Mouse (Mus musculus) neural tube, embryonic 12.5 days (tissue): Measurements from ENCODE around the gene Tesk2. TPM values are rescaled to one million over a fixed set of nuclear protein-coding genes. Genes with fewer than 3 reads are reported as not detected.

Experiments used
- ATAC-seq: fragments of 200-750 bp; cut with Nextera tagmentation; 2 replicates; pipeline ENCODE4 v1.8.0; 2017; ENCODE audit warnings: low read depth, mild to moderate bottlenecking, moderate TSS enrichment, moderate library complexity; ENCODE audit not compliant: low FRiP score
- H3K27ac ChIP-seq: fragments of 300-500 bp; sonication (generic); 2 replicates; pipeline ENCODE4 v1.5.1; 2016
- H3K27me3 ChIP-seq: fragments of 300-500 bp; sonication (generic); replicated peaks from 2 replicates; pipeline ENCODE4 v1.6.1; 2016; ENCODE audit warnings: mild to moderate bottlenecking
- H3K36me3 ChIP-seq: fragments of 300-500 bp; sonication (generic); 2 replicates; pipeline ENCODE4 v1.6.1; 2016; ENCODE audit warnings: mild to moderate bottlenecking
- H3K4me1 ChIP-seq: fragments of 300-500 bp; sonication (generic); 2 replicates; pipeline ENCODE4 v1.6.1; 2016
- H3K4me2 ChIP-seq: fragments of 300-500 bp; sonication (generic); replicated peaks from 2 replicates; pipeline ENCODE4 v1.6.1; 2016; ENCODE audit warnings: mild to moderate bottlenecking
- H3K4me3 ChIP-seq: fragments of 300-500 bp; sonication (generic); 2 replicates; pipeline ENCODE4 v1.5.1; 2016
- H3K9ac ChIP-seq: fragments of 300-500 bp; sonication (generic); 2 replicates; pipeline ENCODE4 v1.6.1; 2016; ENCODE audit warnings: mild to moderate bottlenecking
- H3K9me3 ChIP-seq: fragments of 300-500 bp; sonication (generic); 2 replicates; pipeline ENCODE4 v1.6.1; 2016; ENCODE audit warnings: mild to moderate bottlenecking
- WGBS: fragments of 180-500 bp; shearing (Covaris S2); methylation state at CpG from one replicate; pipeline ENCODE4 v1.1.7; 2016; 5-methylcytosine and 5-hydroxymethylcytosine counted together
- polyA plus RNA-seq: library from polyadenylated mRNA; unstranded; fragments of >200 nt; fragmentation: Nextera tagmentation; extraction: Ambion mirVana; gene quantifications from 2 replicates; pipeline ENCODE4 v1.2.1, GENCODE M21; 2016

The Tesk2 gene
- polyA plus RNA-seq, 1 experiment from 2014 or later, result 6.5 TPM

- no peaks in the 10 kb centered on the region for H3K9me3 ChIP-seq
- WGBS, result 31% methylated on average over 7 of the region's 7 CpGs
- H3K4me3 ChIP-seq, result no peak overlapping the region
These were observed 1.5 kb downstream of the Tesk2 start for GRCm38 (mm10) chr4:116722230-116722629.

GRCm38 (mm10) chr4:116725444-116725843, 4.7 kb downstream of the Tesk2 start:
- Histone ChIP-seq H3K4me3 (no peak overlapping the region), H3K27ac (no peak overlapping the region), H3K4me2 (no peak overlapping the region), H3K36me3 (no peaks in the 10 kb centered on the region), H3K9me3 (no peaks in the 10 kb centered on the region), H3K4me1 (peaks cover 7% of the 10 kb centered on the region; the same call in 1 of the 2 replicates), H3K9ac (no peak overlapping the region), H3K27me3 (no peaks in the 10 kb centered on the region)
- WGBS, result 84% methylated on average over 5 of the region's 5 CpGs
- ATAC-seq, result no peak

More at GRCm38 (mm10) chr4:116722230-116722629, 1.5 kb downstream of the Tesk2 start:
- Histone ChIP-seq H3K27me3 (no peaks in the 10 kb centered on the region), H3K36me3 (no peaks in the 10 kb centered on the region), H3K9ac (no peak overlapping the region), H3K4me1 (peaks cover 7% of the 10 kb centered on the region; the same call in 1 of the 2 replicates), H3K27ac (no peak overlapping the region), H3K4me2 (peak overlapping the region; percentile 74)
- no peak for ATAC-seq

- ATAC-seq, result no peak
- no peaks in the 10 kb centered on the region for H3K9me3 ChIP-seq
- H3K4me1 ChIP-seq, result no peaks in the 10 kb centered on the region
- H3K27me3 ChIP-seq, result no peaks in the 10 kb centered on the region
- H3K4me3 ChIP-seq, result no peak overlapping the region
- no peak overlapping the region for H3K27ac ChIP-seq
- H3K4me2 ChIP-seq, result no peak overlapping the region
- no peak overlapping the region for H3K9ac ChIP-seq
- WGBS, result 84% methylated on average over 3 of the region's 3 CpGs
- H3K36me3 ChIP-seq, result no peaks in the 10 kb centered on the region
These were observed 6.7 kb downstream of the Tesk2 start for GRCm38 (mm10) chr4:116727401-116727800.

GRCm38 (mm10) chr4:116729532-116729931, 8.8 kb downstream of the Tesk2 start:
- Histone ChIP-seq H3K27me3 (no peaks in the 10 kb centered on the region), H3K4me1 (no peaks in the 10 kb centered on the region), H3K36me3 (no peaks in the 10 kb centered on the region), H3K27ac (no peak overlapping the region), H3K4me3 (no peak overlapping the region), H3K9me3 (no peaks in the 10 kb centered on the region), H3K9ac (no peak overlapping the region), H3K4me2 (no peak overlapping the region)
- WGBS, result 95% methylated on average over 3 of the region's 3 CpGs
- ATAC-seq, result no peak

- Histone ChIP-seq H3K4me1 (no peaks in the 10 kb centered on the region), H3K36me3 (no peaks in the 10 kb centered on the region), H3K4me3 (no peak overlapping the region), H3K27me3 (no peaks in the 10 kb centered on the region), H3K4me2 (no peak overlapping the region), H3K9ac (no peak overlapping the region), H3K27ac (no peak overlapping the region), H3K9me3 (no peaks in the 10 kb centered on the region)
- no peak for ATAC-seq
- WGBS, result 89% methylated on average over 9 of the region's 9 CpGs
These were observed 10.3 kb downstream of the Tesk2 start for GRCm38 (mm10) chr4:116731077-116731476.

- H3K27ac ChIP-seq, result no peak overlapping the region
- H3K9me3 ChIP-seq, result no peaks in the 10 kb centered on the region
- H3K36me3 ChIP-seq, result no peaks in the 10 kb centered on the region
- H3K4me3 ChIP-seq, result no peak overlapping the region
- H3K4me1 ChIP-seq, result no peaks in the 10 kb centered on the region
- H3K9ac ChIP-seq, result no peak overlapping the region
- WGBS, result 80% methylated on average over 5 of the region's 5 CpGs
- H3K4me2 ChIP-seq, result no peak overlapping the region
- no peaks in the 10 kb centered on the region for H3K27me3 ChIP-seq
- no peak for ATAC-seq
These were observed 11.6 kb downstream of the Tesk2 start for GRCm38 (mm10) chr4:116732355-116732754.

GRCm38 (mm10) chr4:116734996-116735395, 14.2 kb downstream of the Tesk2 start:
- H3K27me3 ChIP-seq, result no peaks in the 10 kb centered on the region
- H3K27ac ChIP-seq, result no peak overlapping the region
- WGBS, result 90% methylated on average over 2 of the region's 2 CpGs
- H3K9me3 ChIP-seq, result no peaks in the 10 kb centered on the region
- no peaks in the 10 kb centered on the region for H3K4me1 ChIP-seq
- ATAC-seq, result no peak
- no peak overlapping the region for H3K9ac ChIP-seq
- H3K36me3 ChIP-seq, result no peaks in the 10 kb centered on the region
- H3K4me2 ChIP-seq, result no peak overlapping the region
- no peak overlapping the region for H3K4me3 ChIP-seq

- WGBS, result 86% methylated on average over 9 of the region's 9 CpGs
- Histone ChIP-seq H3K9ac (no peak overlapping the region), H3K27ac (no peak overlapping the region), H3K27me3 (no peaks in the 10 kb centered on the region), H3K4me2 (no peak overlapping the region), H3K4me3 (no peak overlapping the region), H3K36me3 (no peaks in the 10 kb centered on the region), H3K4me1 (no peaks in the 10 kb centered on the region), H3K9me3 (no peaks in the 10 kb centered on the region)
- ATAC-seq, result no peak
These were observed 18.4 kb downstream of the Tesk2 start for GRCm38 (mm10) chr4:116738972-116739751.

- Histone ChIP-seq H3K4me2 (no peak overlapping the region), H3K27me3 (no peaks in the 10 kb centered on the region), H3K4me3 (no peak overlapping the region), H3K9me3 (no peaks in the 10 kb centered on the region), H3K36me3 (no peaks in the 10 kb centered on the region), H3K27ac (no peak overlapping the region), H3K9ac (no peak overlapping the region), H3K4me1 (no peaks in the 10 kb centered on the region)
- WGBS, result 93% methylated on average over 2 of the region's 2 CpGs
- ATAC-seq, result no peak
These were observed 29.0 kb downstream of the Tesk2 start for GRCm38 (mm10) chr4:116749750-116750149.

- Histone ChIP-seq H3K27ac (no peak overlapping the region), H3K4me1 (no peaks in the 10 kb centered on the region), H3K36me3 (no peaks in the 10 kb centered on the region), H3K9ac (no peak overlapping the region), H3K4me2 (no peak overlapping the region), H3K9me3 (no peaks in the 10 kb centered on the region), H3K27me3 (no peaks in the 10 kb centered on the region), H3K4me3 (no peak overlapping the region)
- no peak for ATAC-seq
- 85% methylated on average over 2 of the region's 2 CpGs for WGBS
These were observed 41.2 kb downstream of the Tesk2 start for GRCm38 (mm10) chr4:116761914-116762313.

GRCm38 (mm10) chr4:116764001-116764400, 43.3 kb downstream of the Tesk2 start:
- Histone ChIP-seq H3K27ac (no peak overlapping the region), H3K27me3 (no peaks in the 10 kb centered on the region), H3K9ac (no peak overlapping the region), H3K4me3 (no peak overlapping the region), H3K4me1 (no peaks in the 10 kb centered on the region), H3K9me3 (no peaks in the 10 kb centered on the region), H3K36me3 (no peaks in the 10 kb centered on the region), H3K4me2 (no peak overlapping the region)
- no peak for ATAC-seq
- WGBS, result 94% methylated on average over 5 of the region's 5 CpGs

GRCm38 (mm10) chr4:116768510-116768909, 47.8 kb downstream of the Tesk2 start:
- Histone ChIP-seq H3K27me3 (no peaks in the 10 kb centered on the region), H3K36me3 (no peaks in the 10 kb centered on the region), H3K9ac (no peak overlapping the region), H3K4me1 (no peaks in the 10 kb centered on the region), H3K4me3 (no peak overlapping the region), H3K4me2 (no peak overlapping the region), H3K27ac (no peak overlapping the region), H3K9me3 (no peaks in the 10 kb centered on the region)
- 86% methylated on average over 5 of the region's 5 CpGs for WGBS
- ATAC-seq, result no peak

GRCm38 (mm10) chr4:116769060-116769459, 48.3 kb downstream of the Tesk2 start:
- Histone ChIP-seq H3K9me3 (no peaks in the 10 kb centered on the region), H3K36me3 (no peaks in the 10 kb centered on the region), H3K27me3 (no peaks in the 10 kb centered on the region), H3K27ac (no peak overlapping the region), H3K4me3 (no peak overlapping the region), H3K4me2 (no peak overlapping the region), H3K9ac (no peak overlapping the region), H3K4me1 (no peaks in the 10 kb centered on the region)
- ATAC-seq, result no peak
